8 mouse cellular contexts compared by ENCODE assay signal in the genomic region with DNA sequence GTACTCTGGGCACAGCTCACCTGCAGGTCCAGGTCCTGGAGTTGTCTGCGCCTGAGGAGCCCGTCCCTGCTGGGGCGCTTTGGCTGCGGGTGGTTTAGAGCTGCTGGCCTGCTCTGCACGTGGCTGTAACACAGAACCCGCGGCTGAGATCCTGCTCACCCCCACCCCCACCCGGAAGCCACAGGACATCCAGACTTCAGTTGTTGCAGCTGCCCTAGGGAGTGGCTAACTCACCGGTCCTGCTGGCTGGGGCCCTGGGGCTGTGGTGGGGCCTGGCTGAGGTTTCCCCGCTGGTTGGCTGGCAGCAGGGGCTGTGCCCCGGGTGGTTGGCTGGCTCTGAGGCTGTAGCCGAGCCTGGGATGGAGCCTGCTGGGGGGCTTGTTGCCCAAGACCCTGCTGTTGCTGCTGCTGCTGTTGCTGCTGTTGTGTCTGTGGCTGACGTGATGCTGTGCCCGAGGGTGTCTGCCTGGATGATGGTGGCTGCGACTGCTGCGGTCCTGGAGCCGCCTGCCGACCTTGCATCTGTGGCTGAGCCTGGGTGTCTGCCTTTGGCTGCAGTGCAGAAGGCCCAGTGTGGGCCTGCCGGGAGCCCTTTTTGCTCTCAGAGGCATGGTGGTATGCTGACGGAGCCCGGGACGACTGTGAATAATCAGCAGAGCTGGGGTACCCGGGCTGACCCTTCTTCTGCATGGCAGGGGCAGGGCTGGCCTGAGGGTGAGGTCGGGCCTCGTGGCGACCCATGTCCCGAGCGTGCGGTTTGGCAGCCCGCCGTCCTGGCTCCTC. TPM values are rescaled to one million over a fixed set of nuclear protein-coding genes. Genes with fewer than 3 reads are reported as not detected.
A peak's percentile ranks its signal among the peaks of the same experiment; 100 is the strongest.
DNase-seq lines count a peak whose midpoint lies in the region; ATAC-seq and TF ChIP-seq lines count a peak whose summit lies in the region.

No protein-coding gene starts in this region.

- no peak overlapping the region for H3K27ac ChIP-seq in forebrain, embryonic 11.5 days (ENCODE audit: low read depth, low read length)
- H3K27ac ChIP-seq in forebrain, embryonic 16.5 days (ENCODE audit: low read length), result no peak overlapping the region
- peak overlapping the region; percentile 57 for H3K27ac ChIP-seq in intestine, postnatal 0 days (ENCODE audit: low read depth, low read length)
- no peak overlapping the region for H3K27ac ChIP-seq in neural tube, embryonic 12.5 days

- H3K9ac ChIP-seq in forebrain, embryonic 11.5 days (ENCODE audit: low read length), result peak overlapping the region; percentile 39
- no peak overlapping the region for H3K9ac ChIP-seq in forebrain, embryonic 16.5 days (replicated peaks; ENCODE audit: low read depth, low read length)
- H3K9ac ChIP-seq in intestine, postnatal 0 days (ENCODE audit: low read depth, low read length), result peak overlapping the region; percentile 40; the same call in 1 of the 2 replicates
- H3K9ac ChIP-seq in neural tube, embryonic 12.5 days, result peak overlapping the region; percentile 33; the same call in 1 of the 2 replicates

- 0 out of 2 replicates have a peak, but pooled peaks have one; percentile 3 for TF ChIP-seq CTCF in intestine, postnatal 0 days (IDR thresholded peaks at IDR 0.05; ENCODE audit: low read depth)

- 0 out of 2 replicates have a peak, but pooled peaks have one; percentile 44 for ATAC-seq in forebrain, embryonic 11.5 days (replicated peaks; ENCODE audit: low FRiP score)
- no peak for ATAC-seq in forebrain, embryonic 16.5 days
- ATAC-seq in intestine, postnatal 0 days, result peak; percentile 89
- ATAC-seq in neural tube, embryonic 12.5 days (ENCODE audit: low FRiP score, low read depth), result 0 out of 2 replicates have a peak, but pooled peaks have one; percentile 33

- no peaks in the 10 kb centered on the region for H3K9me3 ChIP-seq in forebrain, embryonic 11.5 days (ENCODE audit: control insufficient read depth, low read length)
- H3K9me3 ChIP-seq in forebrain, embryonic 16.5 days (ENCODE audit: control insufficient read depth, low read length), result no peaks in the 10 kb centered on the region
- H3K9me3 ChIP-seq in intestine, postnatal 0 days (ENCODE audit: control insufficient read depth), result no peaks in the 10 kb centered on the region
- H3K9me3 ChIP-seq in neural tube, embryonic 12.5 days, result no peaks in the 10 kb centered on the region

- 36% methylated on average over 30 of the region's 31 CpGs for whole genome bisulfite sequencing in forebrain, embryonic 11.5 days
- WGBS in forebrain, embryonic 16.5 days, result 39% methylated on average over 31 of the region's 31 CpGs
- WGBS in intestine, postnatal 0 days, result 36% methylated on average over 31 of the region's 31 CpGs
- whole genome bisulfite sequencing in neural tube, embryonic 12.5 days, result 39% methylated on average over 31 of the region's 31 CpGs

- DNase-seq in forebrain, embryonic 11.5 days (ENCODE audit: low spot score), result no peak
- DNase-seq in A20 (ENCODE audit: low read depth, low spot score), result peak; percentile 86
- peak; percentile 48 for DNase-seq in embryo, embryonic 10 days (ENCODE audit: low spot score)
- no peak for DNase-seq in right cerebral cortex, postnatal 4 days
- no peak for DNase-seq in right cerebral cortex, adult 2 months (ENCODE audit: low spot score in 2 of 2)

- no peaks in the 10 kb centered on the region for H3K27me3 ChIP-seq in forebrain, embryonic 11.5 days (ENCODE audit: control insufficient read depth, insufficient read depth, low read length)
- no peaks in the 10 kb centered on the region for H3K27me3 ChIP-seq in forebrain, embryonic 16.5 days (replicated peaks; ENCODE audit: control insufficient read depth, insufficient read depth, low read length)
- H3K27me3 ChIP-seq in intestine, postnatal 0 days (replicated peaks; ENCODE audit: control insufficient read depth, insufficient read depth, low read length), result no peaks in the 10 kb centered on the region
- H3K27me3 ChIP-seq in neural tube, embryonic 12.5 days (replicated peaks), result peaks cover 5% of the 10 kb centered on the region

- peak overlapping the region; percentile 11; the same call in 1 of the 2 replicates for H3K4me2 ChIP-seq in forebrain, embryonic 11.5 days (ENCODE audit: low read depth, low read length, severe bottlenecking)
- H3K4me2 ChIP-seq in forebrain, embryonic 16.5 days (ENCODE audit: low read length), result no peak overlapping the region
- peak overlapping the region; percentile 58 for H3K4me2 ChIP-seq in intestine, postnatal 0 days (replicated peaks; ENCODE audit: low read depth)
- H3K4me2 ChIP-seq in neural tube, embryonic 12.5 days (replicated peaks), result peak overlapping the region; percentile 31

- H3K36me3 ChIP-seq in forebrain, embryonic 11.5 days (ENCODE audit: control insufficient read depth, insufficient read depth, low read length), result no peaks in the 10 kb centered on the region
- peaks cover 12% of the 10 kb centered on the region; the same call in 1 of the 2 replicates for H3K36me3 ChIP-seq in forebrain, embryonic 16.5 days (ENCODE audit: control insufficient read depth, insufficient read depth)
- peaks cover 6% of the 10 kb centered on the region; the same call in 1 of the 2 replicates for H3K36me3 ChIP-seq in intestine, postnatal 0 days (ENCODE audit: control insufficient read depth, insufficient read depth)
- H3K36me3 ChIP-seq in neural tube, embryonic 12.5 days, result peaks cover 56% of the 10 kb centered on the region

- no peak overlapping the region for H3K4me3 ChIP-seq in forebrain, embryonic 11.5 days (ENCODE audit: low read depth, low read length)
- no peak overlapping the region for H3K4me3 ChIP-seq in forebrain, embryonic 16.5 days (replicated peaks; ENCODE audit: low read length)
- H3K4me3 ChIP-seq in intestine, postnatal 0 days (ENCODE audit: low read depth, low read length), result peak overlapping the region; percentile 7; the same call in 1 of the 2 replicates
- no peak overlapping the region for H3K4me3 ChIP-seq in neural tube, embryonic 12.5 days

- peaks cover 11% of the 10 kb centered on the region for H3K4me1 ChIP-seq in forebrain, embryonic 11.5 days (replicated peaks; ENCODE audit: control insufficient read depth, insufficient read depth, low read length)
- no peaks in the 10 kb centered on the region for H3K4me1 ChIP-seq in forebrain, embryonic 16.5 days (replicated peaks; ENCODE audit: control insufficient read depth, insufficient read depth, low read length)
- no peaks in the 10 kb centered on the region; the same call in 1 of the 2 replicates for H3K4me1 ChIP-seq in intestine, postnatal 0 days (replicated peaks; ENCODE audit: control insufficient read depth, insufficient read depth, low read length)
- peaks cover 18% of the 10 kb centered on the region for H3K4me1 ChIP-seq in neural tube, embryonic 12.5 days

RNA-seq across cellular contexts. Expression of a gene that starts 10.6 kb away (rescaled TPM):
- polyA plus RNA-seq in forebrain, embryonic 11.5 days (2014; fragmentation: Nextera tagmentation; extraction: Ambion mirVana), result 53.3 and 61.5 TPM in 2 replicates
- polyA plus RNA-seq in forebrain, embryonic 16.5 days (2015; fragmentation: Nextera tagmentation; extraction: Ambion mirVana), result 41.3 and 46.2 TPM in 2 replicates
- 82.6 and 98.4 TPM in 2 replicates for polyA plus RNA-seq in intestine, postnatal 0 days (2015; fragmentation: Nextera tagmentation; extraction: Ambion mirVana)
- polyA plus RNA-seq in neural tube, embryonic 12.5 days (2016; fragmentation: Nextera tagmentation; extraction: Ambion mirVana), result 57.6 and 63.4 TPM in 2 replicates

RNA-seq across cellular contexts. Expression of a gene that starts 21.8 kb away (rescaled TPM):
- 34.7 and 37.0 TPM in 2 replicates for polyA plus RNA-seq in forebrain, embryonic 11.5 days (2014; fragmentation: Nextera tagmentation; extraction: Ambion mirVana)
- polyA plus RNA-seq in forebrain, embryonic 16.5 days (2015; fragmentation: Nextera tagmentation; extraction: Ambion mirVana), result 44.5 and 53.1 TPM in 2 replicates
- 17.2 and 18.2 TPM in 2 replicates for polyA plus RNA-seq in intestine, postnatal 0 days (2015; fragmentation: Nextera tagmentation; extraction: Ambion mirVana)
- polyA plus RNA-seq in neural tube, embryonic 12.5 days (2016; fragmentation: Nextera tagmentation; extraction: Ambion mirVana), result 43.5 and 43.8 TPM in 2 replicates

RNA-seq across cellular contexts. Expression of a gene that starts 24.7 kb away (rescaled TPM):
- polyA plus RNA-seq in forebrain, embryonic 11.5 days (2014; fragmentation: Nextera tagmentation; extraction: Ambion mirVana), result 0.28 and 0.56 TPM in 2 replicates
- not detected in 2 replicates for polyA plus RNA-seq in forebrain, embryonic 16.5 days (2015; fragmentation: Nextera tagmentation; extraction: Ambion mirVana)
- 0.78 and 0.84 TPM in 2 replicates for polyA plus RNA-seq in intestine, postnatal 0 days (2015; fragmentation: Nextera tagmentation; extraction: Ambion mirVana)
- 0.44 and 0.46 TPM in 2 replicates for polyA plus RNA-seq in neural tube, embryonic 12.5 days (2016; fragmentation: Nextera tagmentation; extraction: Ambion mirVana)

RNA-seq across cellular contexts. Expression of a gene that starts 52.0 kb away (rescaled TPM):
- polyA plus RNA-seq in forebrain, embryonic 11.5 days (2014; fragmentation: Nextera tagmentation; extraction: Ambion mirVana), result 2.4 and 2.7 TPM in 2 replicates
- polyA plus RNA-seq in forebrain, embryonic 16.5 days (2015; fragmentation: Nextera tagmentation; extraction: Ambion mirVana), result 2.5 and 3.4 TPM in 2 replicates
- polyA plus RNA-seq in intestine, postnatal 0 days (2015; fragmentation: Nextera tagmentation; extraction: Ambion mirVana), result 4.4 and 4.8 TPM in 2 replicates
- polyA plus RNA-seq in neural tube, embryonic 12.5 days (2016; fragmentation: Nextera tagmentation; extraction: Ambion mirVana), result 3.6 and 3.9 TPM in 2 replicates

RNA-seq across cellular contexts. Expression of a gene that starts 55.9 kb away (rescaled TPM):
- 19.9 and 20.7 TPM in 2 replicates for polyA plus RNA-seq in forebrain, embryonic 11.5 days (2014; fragmentation: Nextera tagmentation; extraction: Ambion mirVana)
- polyA plus RNA-seq in forebrain, embryonic 16.5 days (2015; fragmentation: Nextera tagmentation; extraction: Ambion mirVana), result 19.6 and 21.2 TPM in 2 replicates
- 146 and 154 TPM in 2 replicates for polyA plus RNA-seq in intestine, postnatal 0 days (2015; fragmentation: Nextera tagmentation; extraction: Ambion mirVana)
- 18.3 and 23.5 TPM in 2 replicates for polyA plus RNA-seq in neural tube, embryonic 12.5 days (2016; fragmentation: Nextera tagmentation; extraction: Ambion mirVana)

Comparison
In these comparisons a context has a peak if more than half of its experiments do, and no peak if none do; other contexts are left out.
1. DNase-seq: peak in A20 (single experiment) and embryo, embryonic 10 days (single experiment); none in forebrain, embryonic 11.5 days (single experiment), right cerebral cortex, postnatal 4 days (single experiment) and right cerebral cortex, adult 2 months (0 of 2).